Mouse (Mus musculus): Measurements from ENCODE around the gene Fbxo40. TPM values are rescaled to one million over a fixed set of nuclear protein-coding genes. Genes with fewer than 3 reads are reported as not detected.

Gene Fbxo40
- polyA plus RNA-seq, 1 experiment from 2014 or later: 0.29 TPM

DNA sequence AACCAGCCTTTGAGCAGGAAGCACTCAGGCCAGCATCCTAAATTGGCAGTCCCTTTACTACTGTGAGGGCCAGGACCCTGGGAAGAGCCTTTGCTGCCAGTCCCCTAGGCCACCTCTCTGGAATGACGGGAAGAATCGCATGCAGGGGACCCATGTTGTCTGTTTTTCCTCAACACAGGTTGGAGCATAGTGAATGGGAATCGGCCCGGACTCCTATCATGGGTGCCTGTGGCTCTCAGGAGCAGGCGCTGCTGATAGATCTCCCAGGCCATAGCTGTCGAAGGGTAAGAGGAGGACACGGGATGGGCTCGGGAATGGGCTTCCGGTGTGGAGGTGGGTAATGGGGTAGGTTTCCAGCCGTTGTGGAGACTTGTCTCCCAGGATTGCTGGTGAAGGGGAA, 58.9 kb downstream of the Fbxo40 start:
- Histone ChIP-seq H3K4me3 (replicated peaks) (no peak overlapping the region), H3K9ac (no peak overlapping the region), H3K4me2 (replicated peaks) (no peak overlapping the region), H3K27ac (replicated peaks) (no peak overlapping the region), H3K27me3 (no peaks in the 10 kb centered on the region), H3K36me3 (peaks cover 67% of the 10 kb centered on the region), H3K4me1 (no peaks in the 10 kb centered on the region), H3K9me3 (replicated peaks) (no peaks in the 10 kb centered on the region)
- WGBS: 81% methylated on average over 10 of the region's 10 CpGs
- ATAC-seq (ENCODE audit: insufficient number of reproducible peaks, low FRiP score, low TSS enrichment, low read depth): no peak

- Histone ChIP-seq H3K4me1 (no peaks in the 10 kb centered on the region), H3K27me3 (no peaks in the 10 kb centered on the region), H3K9ac (no peak overlapping the region), H3K4me3 (replicated peaks) (no peak overlapping the region), H3K4me2 (replicated peaks) (no peak overlapping the region), H3K36me3 (peaks cover 76% of the 10 kb centered on the region), H3K27ac (replicated peaks) (no peak overlapping the region), H3K9me3 (replicated peaks) (no peaks in the 10 kb centered on the region)
- WGBS: 70% methylated on average over 11 of the region's 11 CpGs
- no peak for ATAC-seq (ENCODE audit: insufficient number of reproducible peaks, low FRiP score, low TSS enrichment, low read depth)
Observed at GRCm38 (mm10) chr16:36930231-36931136, 59.8 kb downstream of the Fbxo40 start.

- no peaks in the 10 kb centered on the region for H3K27me3 ChIP-seq
- H3K27ac ChIP-seq (replicated peaks): no peak overlapping the region
- H3K4me1 ChIP-seq: no peaks in the 10 kb centered on the region
- H3K9me3 ChIP-seq (replicated peaks): no peaks in the 10 kb centered on the region
- H3K4me2 ChIP-seq (replicated peaks): no peak overlapping the region
- no peak overlapping the region for H3K9ac ChIP-seq
- H3K4me3 ChIP-seq (replicated peaks): no peak overlapping the region
- WGBS: 95% methylated on average over 7 of the region's 7 CpGs
- no peak for ATAC-seq (ENCODE audit: insufficient number of reproducible peaks, low FRiP score, low TSS enrichment, low read depth)
- H3K36me3 ChIP-seq: peaks cover 87% of the 10 kb centered on the region
Observed at GRCm38 (mm10) chr16:36929216-36929615, 61.1 kb downstream of the Fbxo40 start.

DNA sequence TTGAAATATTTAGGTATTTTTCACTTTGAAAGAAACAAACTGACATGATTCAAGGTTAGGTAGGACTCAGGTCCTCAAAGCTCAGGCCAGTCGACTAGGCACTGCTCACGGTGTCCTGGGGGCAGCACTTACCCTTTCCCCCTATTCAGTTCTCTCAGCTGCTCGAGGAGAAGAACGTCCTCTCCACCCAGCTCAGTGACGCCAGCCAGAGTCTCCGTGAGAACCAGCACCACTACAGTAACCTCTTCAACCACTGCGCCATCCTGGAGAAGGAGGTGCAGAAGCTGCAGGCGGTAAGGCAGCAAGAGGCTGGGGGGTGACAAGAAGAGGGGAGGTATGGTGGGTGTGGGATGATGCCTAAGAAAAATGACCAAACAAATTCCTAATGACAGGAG, 62.2 kb downstream of the Fbxo40 start:
- Histone ChIP-seq H3K4me2 (replicated peaks) (no peak overlapping the region), H3K9ac (no peak overlapping the region), H3K4me1 (no peaks in the 10 kb centered on the region), H3K27ac (replicated peaks) (no peak overlapping the region), H3K4me3 (replicated peaks) (no peak overlapping the region), H3K36me3 (peaks cover 89% of the 10 kb centered on the region), H3K27me3 (no peaks in the 10 kb centered on the region), H3K9me3 (replicated peaks) (no peaks in the 10 kb centered on the region)
- 87% methylated on average over 8 of the region's 8 CpGs for WGBS
- no peak for ATAC-seq (ENCODE audit: insufficient number of reproducible peaks, low FRiP score, low TSS enrichment, low read depth)

GRCm38 (mm10) chr16:36927495-36928105, 62.7 kb downstream of the Fbxo40 start:
- no peak overlapping the region for H3K4me2 ChIP-seq (replicated peaks)
- H3K4me1 ChIP-seq: no peaks in the 10 kb centered on the region
- no peaks in the 10 kb centered on the region for H3K27me3 ChIP-seq
- no peak overlapping the region for H3K27ac ChIP-seq (replicated peaks)
- WGBS: 73% methylated on average over 10 of the region's 10 CpGs
- no peak for ATAC-seq (ENCODE audit: insufficient number of reproducible peaks, low FRiP score, low TSS enrichment, low read depth)
- H3K4me3 ChIP-seq (replicated peaks): no peak overlapping the region
- H3K9ac ChIP-seq: no peak overlapping the region
- H3K36me3 ChIP-seq: peaks cover 87% of the 10 kb centered on the region
- H3K9me3 ChIP-seq (replicated peaks): no peaks in the 10 kb centered on the region

DNA sequence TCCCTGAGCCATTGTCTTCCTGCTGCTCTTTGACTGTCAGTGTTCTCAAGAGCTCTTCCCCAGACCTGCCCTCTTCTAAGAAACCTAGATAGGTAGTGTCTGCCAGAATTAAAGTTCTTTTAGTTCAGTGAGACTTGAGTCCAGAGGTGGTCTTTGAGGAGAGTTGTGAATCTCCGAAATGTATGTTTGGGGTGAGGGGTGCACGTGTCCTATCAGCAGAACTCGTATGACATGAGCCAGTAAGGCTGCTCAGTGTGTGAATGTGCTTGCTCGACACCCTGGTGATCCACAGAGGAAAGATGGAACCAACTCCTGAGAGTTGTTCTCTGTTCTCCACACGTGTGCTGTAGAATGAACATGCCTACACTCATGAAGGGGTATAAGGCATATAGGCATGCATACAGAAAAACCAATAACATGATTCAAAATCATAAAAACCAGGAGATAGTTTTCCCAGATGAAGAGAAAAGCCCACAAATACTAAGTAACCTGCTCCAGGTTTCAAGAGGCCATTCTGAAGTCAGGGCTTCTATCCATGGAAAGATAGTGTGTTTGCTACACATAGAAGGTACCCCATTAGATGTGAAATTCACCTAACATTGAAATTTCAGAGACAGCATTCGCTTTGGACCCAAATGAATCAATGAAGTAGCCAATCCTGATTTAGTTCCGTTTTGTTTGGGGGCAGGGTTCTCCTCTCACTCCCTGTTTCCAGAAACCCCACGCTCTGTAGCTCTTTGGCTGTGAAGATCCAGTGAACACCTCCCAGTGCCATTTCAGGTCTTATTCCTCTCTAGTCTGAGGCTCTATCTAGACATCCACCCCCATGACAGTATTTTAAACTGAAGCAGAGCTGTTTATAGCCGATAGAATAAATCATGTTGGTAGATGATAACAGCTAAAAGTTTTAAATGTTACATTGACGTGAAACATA, 63.5 kb downstream of the Fbxo40 start:
- ATAC-seq (ENCODE audit: insufficient number of reproducible peaks, low FRiP score, low TSS enrichment, low read depth): no peak
- Histone ChIP-seq H3K36me3 (peaks cover 79% of the 10 kb centered on the region), H3K27ac (replicated peaks) (no peak overlapping the region), H3K4me1 (no peaks in the 10 kb centered on the region), H3K27me3 (no peaks in the 10 kb centered on the region), H3K9me3 (replicated peaks) (no peaks in the 10 kb centered on the region), H3K4me3 (replicated peaks) (no peak overlapping the region), H3K9ac (no peak overlapping the region), H3K4me2 (replicated peaks) (no peak overlapping the region)
- 91% methylated on average over 10 of the region's 10 CpGs for WGBS

- H3K4me1 ChIP-seq: no peaks in the 10 kb centered on the region
- H3K27me3 ChIP-seq: no peaks in the 10 kb centered on the region
- H3K4me2 ChIP-seq (replicated peaks): no peak overlapping the region
- ATAC-seq (ENCODE audit: insufficient number of reproducible peaks, low FRiP score, low TSS enrichment, low read depth): no peak
- H3K9me3 ChIP-seq (replicated peaks): no peaks in the 10 kb centered on the region
- no peak overlapping the region for H3K27ac ChIP-seq (replicated peaks)
- no peak overlapping the region for H3K9ac ChIP-seq
- no peak overlapping the region for H3K4me3 ChIP-seq (replicated peaks)
- WGBS: 73% methylated on average over 6 of the region's 6 CpGs
- peaks cover 78% of the 10 kb centered on the region for H3K36me3 ChIP-seq
Observed at GRCm38 (mm10) chr16:36925797-36926196, 64.5 kb downstream of the Fbxo40 start.

GRCm38 (mm10) chr16:36925351-36925750, 64.9 kb downstream of the Fbxo40 start:
- Histone ChIP-seq H3K4me2 (replicated peaks) (no peak overlapping the region), H3K27ac (replicated peaks) (no peak overlapping the region), H3K36me3 (peaks cover 78% of the 10 kb centered on the region), H3K9me3 (replicated peaks) (no peaks in the 10 kb centered on the region), H3K27me3 (no peaks in the 10 kb centered on the region), H3K4me1 (no peaks in the 10 kb centered on the region), H3K4me3 (replicated peaks) (no peak overlapping the region), H3K9ac (no peak overlapping the region)
- ATAC-seq (ENCODE audit: insufficient number of reproducible peaks, low FRiP score, low TSS enrichment, low read depth): no peak
- WGBS: 85% methylated on average over 6 of the region's 6 CpGs

DNA sequence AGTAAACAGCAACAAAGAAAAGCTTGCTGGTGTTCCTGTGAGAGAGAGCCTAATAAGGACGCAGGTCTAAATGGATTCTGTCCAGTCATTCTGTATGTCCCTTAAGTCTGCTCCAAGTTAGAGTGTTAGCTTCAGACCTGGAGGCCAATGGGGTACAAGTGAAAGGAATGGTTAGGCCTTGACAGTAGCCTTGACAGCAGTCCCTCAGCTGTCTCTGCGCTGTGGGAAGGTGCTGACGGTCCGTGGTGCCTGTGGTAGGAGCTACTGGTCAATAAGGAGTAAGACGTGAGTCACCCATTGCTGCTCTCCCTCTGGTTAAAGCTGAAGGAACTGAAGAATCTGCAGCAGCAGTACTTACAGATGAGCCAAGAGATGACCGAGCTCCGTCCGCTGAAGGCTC, 66.0 kb downstream of the Fbxo40 start:
- Histone ChIP-seq H3K27me3 (no peaks in the 10 kb centered on the region), H3K9me3 (replicated peaks) (no peaks in the 10 kb centered on the region), H3K9ac (no peak overlapping the region), H3K4me1 (no peaks in the 10 kb centered on the region), H3K27ac (replicated peaks) (no peak overlapping the region), H3K4me3 (replicated peaks) (no peak overlapping the region), H3K4me2 (replicated peaks) (no peak overlapping the region), H3K36me3 (peaks cover 78% of the 10 kb centered on the region)
- ATAC-seq (ENCODE audit: insufficient number of reproducible peaks, low FRiP score, low TSS enrichment, low read depth): no peak
- 93% methylated on average over 8 of the region's 8 CpGs for WGBS

- Histone ChIP-seq H3K27me3 (no peaks in the 10 kb centered on the region), H3K9me3 (replicated peaks) (no peaks in the 10 kb centered on the region), H3K36me3 (peaks cover 75% of the 10 kb centered on the region), H3K9ac (no peak overlapping the region), H3K27ac (replicated peaks) (no peak overlapping the region), H3K4me1 (no peaks in the 10 kb centered on the region), H3K4me3 (replicated peaks) (no peak overlapping the region), H3K4me2 (replicated peaks) (no peak overlapping the region)
- ATAC-seq (ENCODE audit: insufficient number of reproducible peaks, low FRiP score, low TSS enrichment, low read depth): no peak
- 76% methylated on average over 6 of the region's 6 CpGs for WGBS
Observed at GRCm38 (mm10) chr16:36921980-36922379, 68.3 kb downstream of the Fbxo40 start.

GRCm38 (mm10) chr16:36921067-36921613, 69.1 kb downstream of the Fbxo40 start:
- H3K4me3 ChIP-seq (replicated peaks): no peak overlapping the region
- no peak overlapping the region for H3K4me2 ChIP-seq (replicated peaks)
- no peaks in the 10 kb centered on the region for H3K9me3 ChIP-seq (replicated peaks)
- H3K36me3 ChIP-seq: peaks cover 74% of the 10 kb centered on the region
- no peaks in the 10 kb centered on the region for H3K4me1 ChIP-seq
- no peak for ATAC-seq (ENCODE audit: insufficient number of reproducible peaks, low FRiP score, low TSS enrichment, low read depth)
- no peaks in the 10 kb centered on the region for H3K27me3 ChIP-seq
- WGBS: 91% methylated on average over 8 of the region's 8 CpGs
- no peak overlapping the region for H3K27ac ChIP-seq (replicated peaks)
- H3K9ac ChIP-seq: no peak overlapping the region
